Mouse (Mus musculus): ENCODE results near the gene Asb5. TPM values are rescaled to one million over a fixed set of nuclear protein-coding genes. Genes with fewer than 3 reads are reported as not detected.

The Asb5 gene
- polyA plus RNA-seq, 1 experiment, result not detected

DNA sequence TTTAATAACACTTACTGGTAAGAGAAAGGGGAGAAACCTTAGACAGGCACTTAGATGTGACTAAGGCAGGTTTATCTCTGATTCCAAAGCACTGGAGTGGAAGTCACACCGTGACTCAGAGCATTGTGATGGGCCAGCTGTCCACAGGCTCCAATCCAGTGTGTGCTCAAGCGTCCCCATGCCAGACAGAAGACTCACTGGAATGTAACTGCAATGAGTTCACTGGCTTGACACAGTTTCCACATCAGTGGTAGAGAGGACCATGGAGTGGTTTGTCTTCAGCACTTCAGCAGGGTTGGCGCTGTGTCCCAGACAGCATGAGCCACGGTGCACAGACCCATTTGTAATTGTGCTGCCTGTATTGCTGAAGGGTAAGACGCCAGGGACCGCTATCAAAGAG lies 19.0 kb downstream of the Asb5 start:
- Histone ChIP-seq H3K4me1 (ENCODE audit: control insufficient read depth, insufficient read depth, low read length) (no peaks in the 10 kb centered on the region), H3K27ac (ENCODE audit: control insufficient read depth, insufficient read depth, low read depth, low read length, poor library complexity) (no peak overlapping the region), H3K4me3 (replicated peaks; ENCODE audit: control insufficient read depth, low read depth, low read length) (no peak overlapping the region)
- 83% methylated on average over 6 of the region's 6 CpGs for WGBS
- no peak for TF ChIP-seq CTCF (IDR thresholded peaks at IDR 0.05; ENCODE audit: control insufficient read depth, insufficient read depth, low read length)
- TF ChIP-seq POLR2A (IDR thresholded peaks at IDR 0.05; ENCODE audit: borderline replicate concordance, control insufficient read depth, low read depth, low read length), result no peak

GRCm38 (mm10) chr8:54550026-54550574 lies 20.7 kb downstream of the Asb5 start:
- Histone ChIP-seq H3K4me3 (replicated peaks; ENCODE audit: control insufficient read depth, low read depth, low read length) (no peak overlapping the region), H3K27ac (ENCODE audit: control insufficient read depth, insufficient read depth, low read depth, low read length, poor library complexity) (no peak overlapping the region), H3K4me1 (ENCODE audit: control insufficient read depth, insufficient read depth, low read length) (no peaks in the 10 kb centered on the region)
- no peak for TF ChIP-seq POLR2A (IDR thresholded peaks at IDR 0.05; ENCODE audit: borderline replicate concordance, control insufficient read depth, low read depth, low read length)
- no peak for TF ChIP-seq CTCF (IDR thresholded peaks at IDR 0.05; ENCODE audit: control insufficient read depth, insufficient read depth, low read length)
- WGBS, result 87% methylated on average over 12 of the region's 12 CpGs

DNA sequence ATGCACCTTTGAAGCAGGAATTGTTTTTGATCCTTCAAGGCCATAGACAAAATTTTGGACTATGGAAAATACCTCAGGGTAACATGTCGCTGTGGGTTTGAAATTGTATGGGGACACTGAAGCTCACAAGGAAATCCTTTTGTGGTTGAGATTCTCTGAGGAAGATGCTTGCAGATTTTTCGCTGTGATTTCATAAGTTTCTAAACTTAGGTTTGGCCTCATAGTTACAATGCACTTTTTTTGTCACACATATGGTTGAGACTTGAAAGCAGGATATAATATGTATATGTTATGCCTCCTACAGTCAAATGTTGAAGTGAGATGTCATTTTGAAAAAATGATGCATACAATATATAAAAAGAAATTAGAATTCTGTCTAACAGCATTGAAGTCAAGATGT lies 25.5 kb downstream of the Asb5 start:
- WGBS, result 47% methylated on average over 2 of the region's 2 CpGs
- TF ChIP-seq CTCF (IDR thresholded peaks at IDR 0.05; ENCODE audit: control insufficient read depth, insufficient read depth, low read length) (no peak), POLR2A (IDR thresholded peaks at IDR 0.05; ENCODE audit: borderline replicate concordance, control insufficient read depth, low read depth, low read length) (no peak)
- Histone ChIP-seq H3K27ac (ENCODE audit: control insufficient read depth, insufficient read depth, low read depth, low read length, poor library complexity) (no peak overlapping the region), H3K4me1 (ENCODE audit: control insufficient read depth, insufficient read depth, low read length) (no peaks in the 10 kb centered on the region), H3K4me3 (replicated peaks; ENCODE audit: control insufficient read depth, low read depth, low read length) (no peak overlapping the region)

- H3K4me1 ChIP-seq (ENCODE audit: control insufficient read depth, insufficient read depth, low read length), result no peaks in the 10 kb centered on the region; the same call in 1 of the 2 replicates
- no peak overlapping the region for H3K27ac ChIP-seq (ENCODE audit: control insufficient read depth, insufficient read depth, low read depth, low read length, poor library complexity)
- 28% methylated on average over 4 of the region's 4 CpGs for WGBS
- no peak for TF ChIP-seq CTCF (IDR thresholded peaks at IDR 0.05; ENCODE audit: control insufficient read depth, insufficient read depth, low read length)
- TF ChIP-seq POLR2A (IDR thresholded peaks at IDR 0.05; ENCODE audit: borderline replicate concordance, control insufficient read depth, low read depth, low read length), result no peak
- no peak overlapping the region for H3K4me3 ChIP-seq (replicated peaks; ENCODE audit: control insufficient read depth, low read depth, low read length)
Observed at GRCm38 (mm10) chr8:54562137-54562536, 32.8 kb downstream of the Asb5 start.

- no peaks in the 10 kb centered on the region; the same call in 1 of the 2 replicates for H3K4me1 ChIP-seq (ENCODE audit: control insufficient read depth, insufficient read depth, low read length)
Observed at GRCm38 (mm10) chr8:54565181-54565580, 35.8 kb downstream of the Asb5 start.

GRCm38 (mm10) chr8:54565603-54566260 lies 36.4 kb downstream of the Asb5 start:
- Histone ChIP-seq H3K4me1 (ENCODE audit: control insufficient read depth, insufficient read depth, low read length) (no peaks in the 10 kb centered on the region; the same call in 1 of the 2 replicates), H3K4me3 (replicated peaks; ENCODE audit: control insufficient read depth, low read depth, low read length) (no peak overlapping the region), H3K27ac (ENCODE audit: control insufficient read depth, insufficient read depth, low read depth, low read length, poor library complexity) (no peak overlapping the region)
- 62% methylated on average over 7 of the region's 7 CpGs for WGBS
- TF ChIP-seq CTCF (IDR thresholded peaks at IDR 0.05; ENCODE audit: control insufficient read depth, insufficient read depth, low read length), result no peak
- TF ChIP-seq POLR2A (IDR thresholded peaks at IDR 0.05; ENCODE audit: borderline replicate concordance, control insufficient read depth, low read depth, low read length), result no peak

More at GRCm38 (mm10) chr8:54565181-54565580, 35.8 kb downstream of the Asb5 start:
- Histone ChIP-seq H3K27ac (ENCODE audit: control insufficient read depth, insufficient read depth, low read depth, low read length, poor library complexity) (no peak overlapping the region), H3K4me3 (replicated peaks; ENCODE audit: control insufficient read depth, low read depth, low read length) (no peak overlapping the region)
- WGBS, result 83% methylated on average over 1 of the region's 1 CpGs
- TF ChIP-seq CTCF (IDR thresholded peaks at IDR 0.05; ENCODE audit: control insufficient read depth, insufficient read depth, low read length) (no peak), POLR2A (IDR thresholded peaks at IDR 0.05; ENCODE audit: borderline replicate concordance, control insufficient read depth, low read depth, low read length) (no peak)

DNA sequence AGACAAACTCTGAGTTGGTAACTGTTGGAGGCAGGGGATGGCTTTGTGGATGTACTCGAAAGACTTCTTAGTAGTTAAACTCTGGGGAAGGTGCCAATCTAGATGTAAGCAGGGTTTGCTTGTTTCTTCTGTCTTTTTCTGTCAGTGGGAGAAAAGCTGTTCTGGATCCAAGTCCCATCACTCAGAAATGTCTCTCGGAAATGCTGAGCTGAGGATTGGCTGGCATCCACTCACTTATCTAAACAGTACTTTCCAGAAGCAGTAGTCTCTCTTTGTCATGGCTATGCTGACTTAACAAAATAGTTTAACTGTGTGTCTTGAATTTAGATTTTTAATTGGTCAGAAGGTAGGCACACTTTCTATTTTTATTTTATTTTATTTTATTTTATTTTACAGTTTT lies 37.8 kb downstream of the Asb5 start:
- Histone ChIP-seq H3K4me1 (ENCODE audit: control insufficient read depth, insufficient read depth, low read length) (no peaks in the 10 kb centered on the region), H3K27ac (ENCODE audit: control insufficient read depth, insufficient read depth, low read depth, low read length, poor library complexity) (no peak overlapping the region), H3K4me3 (replicated peaks; ENCODE audit: control insufficient read depth, low read depth, low read length) (no peak overlapping the region)
- TF ChIP-seq CTCF (IDR thresholded peaks at IDR 0.05; ENCODE audit: control insufficient read depth, insufficient read depth, low read length) (no peak), POLR2A (IDR thresholded peaks at IDR 0.05; ENCODE audit: borderline replicate concordance, control insufficient read depth, low read depth, low read length) (no peak)
- WGBS, result 76% methylated on average over 2 of the region's 2 CpGs

- H3K27ac ChIP-seq (ENCODE audit: control insufficient read depth, insufficient read depth, low read depth, low read length, poor library complexity), result no peak overlapping the region
- no peak for TF ChIP-seq CTCF (IDR thresholded peaks at IDR 0.05; ENCODE audit: control insufficient read depth, insufficient read depth, low read length)
- no peak for TF ChIP-seq POLR2A (IDR thresholded peaks at IDR 0.05; ENCODE audit: borderline replicate concordance, control insufficient read depth, low read depth, low read length)
- no peaks in the 10 kb centered on the region for H3K4me1 ChIP-seq (ENCODE audit: control insufficient read depth, insufficient read depth, low read length)
- H3K4me3 ChIP-seq (replicated peaks; ENCODE audit: control insufficient read depth, low read depth, low read length), result no peak overlapping the region
- WGBS, result 78% methylated on average over 15 of the region's 15 CpGs
Observed at GRCm38 (mm10) chr8:54570618-54571609, 41.5 kb downstream of the Asb5 start.

All from bone marrow, adult 2 months (tissue).